Mouse (Mus musculus) cerebellum, adult 2 months (tissue): ENCODE results near the gene Satb2. TPM values are rescaled to one million over a fixed set of nuclear protein-coding genes. Genes with fewer than 3 reads are reported as not detected.

Source experiments
- DNase-seq, 2 experiments: peaks; one replicate each; pipeline ENCODE4 v3.0.0; 2021
- H3K27ac ChIP-seq: fragments of 200-500 bp; 2 replicates; pipeline ENCODE4 v1.5.1; 2012; ENCODE audit warnings: low read length, control low read depth, inconsistent platforms; ENCODE audit not compliant: insufficient read depth
- H3K27me3 ChIP-seq: fragments of 200-500 bp; 2 replicates; pipeline ENCODE4 v1.6.1; 2012; ENCODE audit warnings: inconsistent platforms, mild to moderate bottlenecking, low read length, moderate library complexity; ENCODE audit not compliant: control insufficient read depth, insufficient read depth
- H3K4me1 ChIP-seq: fragments of 200-500 bp; 2 replicates; pipeline ENCODE4 v1.6.1; 2011; ENCODE audit warnings: low read length; ENCODE audit not compliant: control insufficient read depth, insufficient read depth
- H3K4me3 ChIP-seq: fragments of 200-500 bp; replicated peaks from 2 replicates; pipeline ENCODE3; 2011; ENCODE audit warnings: mild to moderate bottlenecking, low read depth, low read length, control low read depth; ENCODE audit not compliant: insufficient read depth
- CTCF ChIP-seq: fragments of 200-500 bp; IDR thresholded peaks from 2 replicates; pipeline ENCODE4 v1.5.1; 2011; ENCODE audit warnings: low read depth, mild to moderate bottlenecking, control low read depth, low read length, moderate library complexity, borderline replicate concordance; ENCODE audit not compliant: insufficient read depth
- POLR2A ChIP-seq: fragments of 200-500 bp; IDR thresholded peaks from 2 replicates; pipeline ENCODE4 v1.6.1; 2011; ENCODE audit warnings: low read length, control low read depth, borderline replicate concordance; ENCODE audit not compliant: insufficient read depth
- WGBS: fragments of 180-500 bp; shearing (Covaris S2); methylation state at CpG from one replicate; pipeline ENCODE4 v1.1.7; 2018; 5-methylcytosine and 5-hydroxymethylcytosine counted together
- polyA plus RNA-seq: library from polyadenylated mRNA; depleted of rRNA; stranded (reverse); fragments of >200 nt; gene quantifications from 2 replicates; pipeline ENCODE4 v1.2.3, GENCODE M21; 2012

Satb2 gene
- polyA plus RNA-seq, 1 experiment, result 0.29 TPM

DNA sequence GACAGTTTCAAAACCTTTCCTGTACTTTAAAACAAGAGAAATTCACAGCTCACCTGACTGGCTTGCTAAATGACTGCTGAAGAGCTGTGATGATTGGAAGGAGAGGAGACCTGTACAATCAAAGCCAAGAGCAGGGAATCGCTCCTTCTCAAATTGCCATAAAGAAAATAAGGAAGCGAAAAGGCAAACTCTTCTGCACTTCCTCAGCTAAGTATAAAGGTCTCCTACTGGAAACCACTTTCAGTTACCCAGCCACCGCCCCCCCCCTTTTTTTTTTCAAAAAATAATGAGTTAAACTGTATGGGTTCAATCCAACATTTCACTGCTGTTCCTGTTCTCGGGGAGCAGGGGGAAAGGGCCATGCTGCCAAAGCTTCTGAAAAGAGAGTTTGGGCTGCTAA, 15.2 kb downstream of the Satb2 start:
- no peaks in the 10 kb centered on the region for H3K4me1 ChIP-seq
- WGBS, result 83% methylated on average over 4 of the region's 4 CpGs
- H3K27ac ChIP-seq, result no peak overlapping the region
- DNase-seq, result no peak
- H3K27me3 ChIP-seq, result no peaks in the 10 kb centered on the region
- TF ChIP-seq CTCF (no peak), POLR2A (no peak)
- H3K4me3 ChIP-seq, result no peak overlapping the region

DNA sequence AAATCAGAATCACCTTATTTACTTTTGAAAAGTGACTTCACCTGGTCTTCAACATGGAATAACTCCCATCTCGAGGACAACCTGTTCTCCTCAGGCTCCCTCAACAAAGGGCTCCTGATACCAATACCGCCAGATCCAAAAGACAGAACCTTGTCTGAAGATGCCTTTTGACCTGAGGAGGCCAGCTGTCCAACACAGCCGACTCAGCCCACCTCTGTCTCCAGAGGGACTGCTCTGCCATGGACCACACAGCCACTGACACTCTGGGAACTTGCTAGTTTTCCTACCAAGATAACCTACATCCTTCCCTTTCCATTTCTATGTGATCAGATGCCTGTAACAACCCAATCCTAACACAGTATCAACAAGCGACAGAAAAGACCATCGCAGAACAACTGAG, 19.5 kb downstream of the Satb2 start:
- H3K4me1 ChIP-seq, result no peaks in the 10 kb centered on the region
- H3K4me3 ChIP-seq, result no peak overlapping the region
- no peak for DNase-seq
- TF ChIP-seq POLR2A (no peak), CTCF (no peak)
- 95% methylated on average over 5 of the region's 5 CpGs for WGBS
- H3K27ac ChIP-seq, result no peak overlapping the region
- H3K27me3 ChIP-seq, result no peaks in the 10 kb centered on the region

DNA sequence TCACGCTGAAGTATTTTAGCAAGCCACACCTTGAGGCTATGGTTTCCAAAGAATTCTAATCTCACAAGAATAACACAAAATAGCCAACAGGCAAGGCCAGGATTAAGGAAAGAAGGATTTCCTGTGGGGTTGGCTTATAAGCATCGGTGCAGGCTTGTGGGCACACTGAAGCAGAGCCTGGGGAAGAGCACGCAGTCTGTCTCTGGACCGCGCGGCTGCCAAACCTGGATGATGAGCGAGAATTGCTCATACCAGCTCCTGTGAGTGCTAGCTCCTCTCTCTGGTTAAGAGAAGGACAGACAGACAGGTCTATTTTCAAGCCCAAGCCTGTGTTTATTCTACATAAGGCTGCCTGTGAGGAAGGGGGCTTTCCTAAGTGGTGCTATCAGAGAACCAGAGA, 20.5 kb downstream of the Satb2 start:
- no peak for TF ChIP-seq CTCF
- Histone ChIP-seq H3K4me1 (no peaks in the 10 kb centered on the region), H3K4me3 (no peak overlapping the region), H3K27ac (no peak overlapping the region), H3K27me3 (no peaks in the 10 kb centered on the region; the same call in 1 of the 2 replicates)
- 73% methylated on average over 7 of the region's 7 CpGs for WGBS
- DNase-seq, result no peak

DNA sequence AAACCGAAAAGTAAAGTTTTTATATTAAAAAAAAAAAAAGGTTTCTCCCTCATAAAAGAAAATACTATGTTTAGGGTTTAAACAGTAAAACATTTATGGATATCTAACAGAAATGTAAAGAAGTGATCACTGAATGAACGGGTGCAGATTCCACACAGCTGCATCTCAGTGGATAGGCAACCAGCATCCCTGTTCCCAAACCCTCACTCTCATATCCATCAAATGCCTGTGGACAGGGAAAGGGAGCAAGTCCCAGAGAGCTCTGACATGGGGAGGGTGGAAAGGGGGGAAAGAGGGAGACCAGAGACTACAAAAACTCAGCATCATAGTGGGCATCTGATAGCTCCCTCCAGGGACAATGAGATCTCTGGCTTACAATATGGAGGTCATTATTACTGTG, 21.6 kb downstream of the Satb2 start:
- Histone ChIP-seq H3K4me3 (no peak overlapping the region), H3K27ac (no peak overlapping the region), H3K4me1 (no peaks in the 10 kb centered on the region), H3K27me3 (no peaks in the 10 kb centered on the region; the same call in 1 of the 2 replicates)
- no peak for DNase-seq
- TF ChIP-seq POLR2A (no peak), CTCF (no peak)
- WGBS, result 95% methylated on average over 2 of the region's 2 CpGs

DNA sequence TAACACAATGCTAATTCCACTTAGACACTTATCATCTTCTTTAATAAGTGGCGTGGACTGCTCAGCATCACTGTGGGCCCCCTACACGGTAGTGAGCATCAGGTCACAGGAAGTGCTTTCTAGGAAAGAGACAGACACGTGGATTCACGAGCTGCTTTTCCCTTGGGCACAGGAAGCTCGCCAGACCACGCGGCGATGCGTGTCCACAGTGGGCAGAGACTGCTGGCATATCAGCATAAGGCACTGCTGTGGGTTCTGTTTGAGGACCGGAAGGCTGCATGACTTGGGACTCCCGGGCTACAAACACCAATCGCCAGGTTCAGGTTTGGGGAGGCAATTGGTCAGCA, 22.7 kb downstream of the Satb2 start:
- H3K4me1 ChIP-seq, result no peaks in the 10 kb centered on the region
- no peak overlapping the region for H3K4me3 ChIP-seq
- DNase-seq, result no peak
- H3K27ac ChIP-seq, result no peak overlapping the region
- H3K27me3 ChIP-seq, result no peaks in the 10 kb centered on the region; the same call in 1 of the 2 replicates
- TF ChIP-seq POLR2A, result no peak
- TF ChIP-seq CTCF, result no peak
- WGBS, result 44% methylated on average over 12 of the region's 12 CpGs

DNA sequence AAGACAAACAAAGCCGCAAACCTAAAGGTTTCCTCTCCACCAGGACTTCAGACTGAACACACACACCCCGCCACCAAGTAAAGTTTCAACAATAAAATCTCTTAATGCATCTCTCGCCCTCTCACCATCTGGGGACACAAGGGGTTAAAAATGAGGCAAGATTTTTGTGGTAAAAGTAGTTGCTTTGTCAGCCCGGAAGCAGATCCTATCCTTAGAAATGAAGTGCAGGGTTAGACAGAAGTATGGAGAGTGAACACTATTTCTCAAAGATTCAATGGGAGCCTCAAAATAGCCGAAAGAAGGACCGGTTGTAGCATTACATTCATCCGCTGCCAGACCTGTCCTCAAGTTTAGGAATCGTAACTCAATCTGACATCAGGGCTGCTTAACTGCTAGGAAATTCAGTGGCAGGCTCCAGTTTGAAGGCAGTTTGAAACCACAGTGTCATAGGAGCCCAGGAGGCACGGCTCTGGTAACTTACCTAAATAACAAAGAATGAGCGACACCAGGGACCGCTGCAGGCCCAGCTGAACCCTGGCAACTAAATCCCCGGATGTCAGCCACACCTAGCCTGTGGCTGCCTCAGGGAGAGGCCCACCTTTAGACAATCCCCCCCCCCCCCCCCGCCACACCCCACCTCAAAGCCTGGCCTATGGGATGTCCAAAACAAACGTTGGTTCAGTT, 23.3 kb downstream of the Satb2 start:
- no peak for DNase-seq
- no peak for TF ChIP-seq CTCF
- TF ChIP-seq POLR2A, result no peak
- Histone ChIP-seq H3K27ac (no peak overlapping the region), H3K4me3 (no peak overlapping the region), H3K4me1 (no peaks in the 10 kb centered on the region), H3K27me3 (no peaks in the 10 kb centered on the region; the same call in 1 of the 2 replicates)
- 81% methylated on average over 14 of the region's 14 CpGs for WGBS

DNA sequence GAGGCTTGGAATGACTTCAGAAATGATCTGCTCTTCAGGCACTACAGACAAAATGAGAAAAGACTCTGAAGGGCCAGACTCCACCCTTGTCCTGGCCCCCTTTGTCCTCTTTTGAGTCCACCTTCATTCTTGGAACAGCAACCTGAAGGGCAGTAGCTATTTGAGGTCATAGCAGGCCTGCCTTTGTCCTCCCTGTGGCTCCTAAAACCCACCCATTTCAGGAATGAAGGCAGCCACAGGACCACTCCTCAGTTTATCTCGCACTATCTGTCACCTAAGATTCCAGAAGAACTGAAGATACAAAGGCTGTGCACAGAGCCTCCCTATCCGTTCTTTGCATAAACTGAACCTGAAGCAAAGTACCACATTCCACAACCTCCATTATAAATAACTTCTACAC, 24.9 kb downstream of the Satb2 start:
- H3K27me3 ChIP-seq, result no peaks in the 10 kb centered on the region; the same call in 1 of the 2 replicates
- no peak overlapping the region for H3K27ac ChIP-seq
- 95% methylated on average over 2 of the region's 2 CpGs for WGBS
- H3K4me1 ChIP-seq, result no peaks in the 10 kb centered on the region
- no peak overlapping the region for H3K4me3 ChIP-seq
- no peak for TF ChIP-seq POLR2A
- no peak for TF ChIP-seq CTCF
- DNase-seq, result no peak

DNA sequence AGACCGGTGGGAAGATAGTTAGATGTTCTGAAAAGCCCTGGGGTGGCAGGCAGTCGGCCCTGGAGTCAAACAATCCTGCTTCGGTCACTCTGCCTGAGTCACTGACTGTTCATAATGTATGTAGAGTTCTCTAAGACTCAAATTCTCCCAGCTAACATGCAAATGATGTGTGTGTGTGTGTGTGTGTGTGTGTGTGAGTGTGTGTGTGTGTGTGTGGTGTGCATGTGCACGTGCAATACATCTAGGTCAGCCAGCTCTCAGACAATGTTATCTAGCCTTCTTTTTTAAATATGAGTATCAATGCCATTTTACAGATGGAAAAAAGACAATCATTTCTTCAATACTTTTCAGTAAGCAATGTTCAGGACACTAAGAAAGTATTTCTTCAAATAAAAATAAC, 26.5 kb downstream of the Satb2 start:
- DNase-seq, result no peak
- Histone ChIP-seq H3K4me3 (no peak overlapping the region), H3K4me1 (no peaks in the 10 kb centered on the region), H3K27ac (no peak overlapping the region), H3K27me3 (no peaks in the 10 kb centered on the region; the same call in 1 of the 2 replicates)
- TF ChIP-seq POLR2A, result no peak
- TF ChIP-seq CTCF, result no peak
- WGBS, result 39% methylated on average over 4 of the region's 4 CpGs
